Mouse (Mus musculus) embryonic facial prominence, embryonic 14.5 days (tissue): ENCODE results near the gene Lrp6. TPM values are rescaled to one million over a fixed set of nuclear protein-coding genes. Genes with fewer than 3 reads are reported as not detected.

Source experiments
- ATAC-seq: fragments of 200-750 bp; cut with Nextera tagmentation; 2 replicates; pipeline ENCODE4 v1.8.0; 2017; ENCODE audit warnings: low read depth, moderate number of reproducible peaks, moderate TSS enrichment
- DNase-seq: peaks from one replicate; pipeline ENCODE4 v3.0.0-alpha.2; 2015; ENCODE audit warnings: low spot score
- H3K27ac ChIP-seq: fragments of 300-500 bp; sonication (generic); replicated peaks from 2 replicates; pipeline ENCODE4 v1.5.1; 2014; ENCODE audit warnings: low read depth, mild to moderate bottlenecking, low read length, moderate library complexity
- H3K27me3 ChIP-seq: fragments of 300-500 bp; sonication (generic); replicated peaks from 2 replicates; pipeline ENCODE4 v1.6.1; 2014; ENCODE audit warnings: low read length; ENCODE audit not compliant: control insufficient read depth, insufficient read depth
- H3K36me3 ChIP-seq: fragments of 300-500 bp; sonication (generic); 2 replicates; pipeline ENCODE4 v1.6.1; 2014; ENCODE audit warnings: low read length, mixed read lengths; ENCODE audit not compliant: control insufficient read depth, insufficient read depth
- H3K4me1 ChIP-seq: fragments of 300-500 bp; sonication (generic); 2 replicates; pipeline ENCODE4 v1.6.1; 2014; ENCODE audit warnings: antibody characterized with exemption, low read length; ENCODE audit not compliant: control insufficient read depth, insufficient read depth
- H3K4me2 ChIP-seq: fragments of 300-500 bp; sonication (generic); 2 replicates; pipeline ENCODE4 v1.6.1; 2014; ENCODE audit warnings: low read depth, mild to moderate bottlenecking, low read length, moderate library complexity, mixed read lengths
- H3K4me3 ChIP-seq: fragments of 300-500 bp; sonication (generic); 2 replicates; pipeline ENCODE4 v1.5.1; 2014; ENCODE audit warnings: low read depth, mild to moderate bottlenecking, low read length
- H3K9ac ChIP-seq: fragments of 300-500 bp; sonication (generic); 2 replicates; pipeline ENCODE4 v1.6.1; 2014; ENCODE audit warnings: low read depth, mild to moderate bottlenecking, low read length, moderate library complexity, mixed read lengths
- H3K9me3 ChIP-seq: fragments of 300-500 bp; sonication (generic); 2 replicates; pipeline ENCODE4 v1.6.1; 2016; ENCODE audit warnings: low read length; ENCODE audit not compliant: control insufficient read depth
- WGBS: fragments of 180-500 bp; shearing (Covaris S2); extraction: QIAGEN DNeasy Blood & Tissue Kit; methylation state at CpG from one replicate; pipeline ENCODE4 v1.1.7; 2014; 5-methylcytosine and 5-hydroxymethylcytosine counted together
- polyA plus RNA-seq: library from polyadenylated mRNA; unstranded; fragments of >200 nt; fragmentation: Nextera tagmentation; extraction: Ambion mirVana; gene quantifications from 2 replicates; pipeline ENCODE4 v1.2.1, GENCODE M21; 2014

The Lrp6 gene
- polyA plus RNA-seq, 1 experiment from 2014 or later, result 39.8 TPM

DNA sequence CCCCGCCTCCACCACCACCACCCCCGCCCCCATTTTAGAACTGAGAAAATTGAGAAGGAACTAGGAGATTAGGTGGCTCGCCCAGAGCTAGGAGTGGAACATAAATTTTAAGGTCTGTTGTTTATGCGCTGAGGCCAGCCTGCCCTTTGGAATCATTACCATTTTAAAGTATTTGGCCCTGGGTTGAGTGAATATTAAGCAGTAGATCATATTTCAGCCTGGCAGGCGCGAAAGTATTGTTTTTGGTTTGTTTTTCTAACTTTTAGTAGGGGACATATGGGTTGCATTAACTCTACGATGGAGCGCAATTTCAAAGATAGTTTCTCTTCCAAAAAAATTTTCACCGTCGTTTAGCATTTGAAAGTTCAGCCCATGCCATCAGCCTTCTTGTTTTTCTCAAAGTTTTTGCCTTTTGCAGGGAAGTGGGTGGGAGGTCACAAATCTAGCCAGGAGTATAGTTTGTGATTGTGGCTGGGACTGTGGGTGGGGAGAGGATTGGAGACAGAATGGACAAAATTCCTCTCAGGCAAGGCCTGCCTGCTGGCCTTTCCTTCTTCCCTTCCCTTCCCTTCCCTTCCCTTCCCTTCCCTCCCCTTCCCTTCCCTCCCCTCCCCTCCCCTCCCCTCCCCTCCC is 35.7 kb upstream of the Lrp6 start:
- ATAC-seq, result peak; percentile 63; the same call in 1 of the 2 replicates
- Histone ChIP-seq H3K36me3 (no peaks in the 10 kb centered on the region), H3K4me2 (no peak overlapping the region), H3K9ac (no peak overlapping the region), H3K27me3 (no peaks in the 10 kb centered on the region), H3K9me3 (no peaks in the 10 kb centered on the region), H3K4me1 (peaks cover 16% of the 10 kb centered on the region), H3K27ac (peak overlapping the region; percentile 78), H3K4me3 (no peak overlapping the region)
- WGBS, result 8% methylated on average over 10 of the region's 10 CpGs
- DNase-seq, result peak; percentile 92

- peak; percentile 20 for DNase-seq
- Histone ChIP-seq H3K36me3 (no peaks in the 10 kb centered on the region), H3K9ac (no peak overlapping the region), H3K27ac (peak overlapping the region; percentile 78), H3K9me3 (no peaks in the 10 kb centered on the region), H3K27me3 (no peaks in the 10 kb centered on the region), H3K4me3 (no peak overlapping the region), H3K4me1 (peaks cover 14% of the 10 kb centered on the region), H3K4me2 (no peak overlapping the region)
- 29% methylated on average over 3 of the region's 3 CpGs for WGBS
- ATAC-seq, result no peak
These were observed 35.0 kb upstream of the Lrp6 start for GRCm38 (mm10) chr6:134601766-134602165.

- peaks cover 7% of the 10 kb centered on the region; the same call in 1 of the 2 replicates for H3K4me1 ChIP-seq
- no peak overlapping the region for H3K4me3 ChIP-seq
- H3K36me3 ChIP-seq, result no peaks in the 10 kb centered on the region
- H3K27me3 ChIP-seq, result no peaks in the 10 kb centered on the region
- 63% methylated on average over 7 of the region's 7 CpGs for whole genome bisulfite sequencing
- no peak overlapping the region for H3K4me2 ChIP-seq
- H3K9ac ChIP-seq, result no peak overlapping the region
- H3K9me3 ChIP-seq, result no peaks in the 10 kb centered on the region
- ATAC-seq (no peak), DNase-seq (no peak)
- H3K27ac ChIP-seq, result peak overlapping the region; percentile 78; the same call in 1 of the 2 replicates
These were observed 34.4 kb upstream of the Lrp6 start for GRCm38 (mm10) chr6:134601130-134601529.

GRCm38 (mm10) chr6:134599239-134599638 is 32.5 kb upstream of the Lrp6 start:
- no peak overlapping the region for H3K4me2 ChIP-seq
- no peaks in the 10 kb centered on the region for H3K27me3 ChIP-seq
- ATAC-seq (no peak), DNase-seq (no peak)
- H3K27ac ChIP-seq, result no peak overlapping the region
- peaks cover 6% of the 10 kb centered on the region; the same call in 1 of the 2 replicates for H3K4me1 ChIP-seq
- no peak overlapping the region for H3K4me3 ChIP-seq
- no peaks in the 10 kb centered on the region for H3K36me3 ChIP-seq
- H3K9me3 ChIP-seq, result no peaks in the 10 kb centered on the region
- H3K9ac ChIP-seq, result no peak overlapping the region
- 42% methylated on average over 1 of the region's 1 CpGs for WGBS

DNA sequence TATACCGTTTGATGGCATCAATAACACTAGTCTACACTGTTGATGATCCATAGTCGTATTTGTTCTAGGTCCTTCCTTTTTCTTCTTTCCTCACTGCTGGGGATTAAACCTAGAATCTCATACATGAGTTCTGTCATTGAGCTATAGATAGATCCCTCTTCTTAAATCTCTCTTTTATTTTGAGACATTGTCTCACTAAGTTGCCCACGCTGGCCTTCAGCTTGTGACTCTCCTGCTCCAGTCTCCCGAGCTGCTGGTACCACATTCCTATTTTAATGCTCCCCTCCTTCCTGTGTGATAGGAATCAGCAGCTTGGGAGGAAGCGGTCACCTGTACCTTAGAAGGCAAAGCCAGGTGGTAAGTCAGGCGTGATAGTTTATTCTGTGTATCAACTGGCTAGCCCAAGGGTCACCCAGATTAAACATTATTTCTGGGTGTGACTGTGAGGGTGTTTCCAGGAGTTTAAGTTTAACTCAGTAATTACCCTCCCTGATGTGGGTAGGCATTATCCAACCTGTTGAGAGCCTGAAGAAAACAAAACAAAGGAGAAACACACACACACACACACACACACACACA is 31.0 kb upstream of the Lrp6 start:
- no peak for ATAC-seq
- Histone ChIP-seq H3K9ac (no peak overlapping the region), H3K9me3 (no peaks in the 10 kb centered on the region), H3K4me2 (no peak overlapping the region), H3K4me1 (peaks cover 6% of the 10 kb centered on the region; the same call in 1 of the 2 replicates), H3K36me3 (no peaks in the 10 kb centered on the region), H3K27ac (no peak overlapping the region), H3K27me3 (no peaks in the 10 kb centered on the region), H3K4me3 (no peak overlapping the region)
- DNase-seq, result no peak
- 84% methylated on average over 6 of the region's 6 CpGs for WGBS

GRCm38 (mm10) chr6:134594569-134595442 is 28.0 kb upstream of the Lrp6 start:
- no peak overlapping the region for H3K27ac ChIP-seq
- H3K27me3 ChIP-seq, result no peaks in the 10 kb centered on the region
- DNase-seq (peak; percentile 39), ATAC-seq (no peak)
- no peak overlapping the region for H3K4me3 ChIP-seq
- no peak overlapping the region for H3K9ac ChIP-seq
- H3K36me3 ChIP-seq, result no peaks in the 10 kb centered on the region
- no peaks in the 10 kb centered on the region for H3K9me3 ChIP-seq
- no peak overlapping the region for H3K4me2 ChIP-seq
- no peaks in the 10 kb centered on the region for H3K4me1 ChIP-seq
- WGBS, result 70% methylated on average over 20 of the region's 21 CpGs

DNA sequence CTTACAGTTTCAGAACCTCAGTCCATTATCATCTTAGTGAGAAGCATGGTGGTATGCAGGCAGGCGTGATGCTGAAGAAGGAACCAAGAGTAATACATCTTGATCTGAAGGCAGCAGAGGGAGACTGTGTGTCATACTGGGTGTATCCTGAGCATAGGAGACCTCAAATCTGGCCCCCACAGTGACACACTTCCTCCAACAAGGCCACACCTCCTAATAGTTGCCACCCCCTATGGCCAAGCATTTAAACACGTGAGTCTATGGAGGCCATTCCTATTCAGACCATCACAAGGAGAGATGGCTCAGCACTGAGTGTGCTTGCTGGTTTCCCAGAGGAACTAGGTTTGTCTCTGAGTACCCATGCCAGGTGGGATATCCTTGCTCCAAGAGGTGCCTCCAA is 24.8 kb upstream of the Lrp6 start:
- Histone ChIP-seq H3K27me3 (no peaks in the 10 kb centered on the region), H3K9me3 (no peaks in the 10 kb centered on the region), H3K4me1 (no peaks in the 10 kb centered on the region), H3K9ac (no peak overlapping the region), H3K4me3 (no peak overlapping the region), H3K4me2 (no peak overlapping the region), H3K36me3 (no peaks in the 10 kb centered on the region), H3K27ac (no peak overlapping the region)
- ATAC-seq (no peak), DNase-seq (no peak)
- WGBS, result 88% methylated on average over 2 of the region's 2 CpGs

GRCm38 (mm10) chr6:134586241-134586640 is 19.5 kb upstream of the Lrp6 start:
- Histone ChIP-seq H3K27me3 (no peaks in the 10 kb centered on the region), H3K9me3 (no peaks in the 10 kb centered on the region; the same call in 1 of the 2 replicates), H3K4me3 (no peak overlapping the region), H3K27ac (no peak overlapping the region), H3K9ac (no peak overlapping the region), H3K4me1 (no peaks in the 10 kb centered on the region), H3K4me2 (no peak overlapping the region), H3K36me3 (no peaks in the 10 kb centered on the region)
- WGBS, result 82% methylated on average over 5 of the region's 5 CpGs
- DNase-seq (no peak), ATAC-seq (no peak)
